Mouse (Mus musculus) liver, adult 2 months (tissue): ENCODE data around the gene Phkg1. TPM values are rescaled to one million over a fixed set of nuclear protein-coding genes. Genes with fewer than 3 reads are reported as not detected.
"Not testable (repeated sequence)": the region's sequence is repeated elsewhere in the genome, so short reads cannot be mapped to it uniquely, and the experiment has no call there.

Source experiments
- DNase-seq: peaks from one replicate; pipeline ENCODE4 v3.0.0-alpha.2; 2011; ENCODE audit warnings: low read depth, low spot score; ENCODE audit errors: extremely low read depth
- H3K27ac ChIP-seq: fragments of 200-500 bp; replicated peaks from 2 replicates; pipeline ENCODE4 v1.5.1; 2012; ENCODE audit warnings: low read depth, mild to moderate bottlenecking, control low read depth, inconsistent platforms, low read length; ENCODE audit not compliant: insufficient read depth
- H3K27me3 ChIP-seq: fragments of 200-500 bp; 2 replicates; pipeline ENCODE4 v1.6.1; 2012; ENCODE audit warnings: mild to moderate bottlenecking, moderate library complexity, low read length, inconsistent platforms; ENCODE audit not compliant: control insufficient read depth, insufficient read depth
- H3K36me3 ChIP-seq: fragments of 200-500 bp; 2 replicates; pipeline ENCODE4 v1.6.1; 2012; ENCODE audit warnings: low read length, inconsistent platforms; ENCODE audit not compliant: control insufficient read depth, insufficient read depth
- H3K4me1 ChIP-seq: fragments of 200-500 bp; 2 replicates; pipeline ENCODE4 v1.6.1; 2011; ENCODE audit warnings: low read length; ENCODE audit not compliant: control insufficient read depth, insufficient read depth
- H3K4me3 ChIP-seq: fragments of 200-500 bp; 2 replicates; pipeline ENCODE4 v1.5.1; 2011; ENCODE audit warnings: low read depth, mild to moderate bottlenecking, control low read depth, low read length, moderate library complexity; ENCODE audit not compliant: insufficient read depth
- H3K79me2 ChIP-seq: fragments of 200-500 bp; 2 replicates; pipeline ENCODE4 v1.6.1; 2012; ENCODE audit warnings: inconsistent platforms, mild to moderate bottlenecking, low read length, moderate library complexity; ENCODE audit not compliant: control insufficient read depth, insufficient read depth
- H3K9ac ChIP-seq: fragments of 200-500 bp; 2 replicates; pipeline ENCODE4 v1.6.1; 2012; ENCODE audit warnings: low read depth, mild to moderate bottlenecking, control low read depth, inconsistent platforms, low read length
- CTCF ChIP-seq: fragments of 200-500 bp; IDR thresholded peaks from 2 replicates; pipeline ENCODE4 v1.5.1; 2011; ENCODE audit warnings: low read depth, low read length, control low read depth
- POLR2A ChIP-seq: fragments of 200-500 bp; IDR thresholded peaks from 2 replicates; pipeline ENCODE4 v1.6.1; 2011; ENCODE audit warnings: low read length, control low read depth; ENCODE audit not compliant: insufficient read depth; ENCODE audit errors: extremely low read depth
- WGBS: fragments of 180-500 bp; shearing (Covaris S2); methylation state at CpG from one replicate; pipeline ENCODE4 v1.1.7; 2018; 5-methylcytosine and 5-hydroxymethylcytosine counted together
- polyA plus RNA-seq: library from polyadenylated mRNA; depleted of rRNA; stranded (reverse); fragments of >200 nt; gene quantifications from 2 replicates; pipeline ENCODE4 v1.2.3, GENCODE M21; 2012; rRNA removed
- total RNA-seq: library from RNA; depleted of rRNA; stranded (reverse); fragments of >200 nt; gene quantifications from 2 replicates; pipeline ENCODE4 v1.2.3, GENCODE M21; 2014; rRNA removed

The Phkg1 gene
- total RNA-seq (0.13 and 0.28 TPM in 2 replicates), polyA plus RNA-seq (0.07 and 0.15 TPM in 2 replicates)

- Histone ChIP-seq H3K4me1 (no peaks in the 10 kb centered on the region), H3K27me3 (no peaks in the 10 kb centered on the region), H3K9ac (no peak within 1 kb of the TSS), H3K27ac (no peak within 1 kb of the TSS), H3K4me3 (no peak within 1 kb of the TSS), H3K79me2 (no peaks in the 10 kb centered on the region), H3K36me3 (peaks cover 5% of the 10 kb centered on the region; the same call in 1 of the 2 replicates)
- 100% methylated on average over 1 of the region's 1 CpGs for WGBS
- TF ChIP-seq POLR2A (no peak), CTCF (no peak)
- no peak for DNase-seq
These were observed at the start of gene Phkg1 for GRCm38 (mm10) chr5:129898449-129898848. Gene Phkg1 (minus strand): TSS chr5:129898549.

DNA sequence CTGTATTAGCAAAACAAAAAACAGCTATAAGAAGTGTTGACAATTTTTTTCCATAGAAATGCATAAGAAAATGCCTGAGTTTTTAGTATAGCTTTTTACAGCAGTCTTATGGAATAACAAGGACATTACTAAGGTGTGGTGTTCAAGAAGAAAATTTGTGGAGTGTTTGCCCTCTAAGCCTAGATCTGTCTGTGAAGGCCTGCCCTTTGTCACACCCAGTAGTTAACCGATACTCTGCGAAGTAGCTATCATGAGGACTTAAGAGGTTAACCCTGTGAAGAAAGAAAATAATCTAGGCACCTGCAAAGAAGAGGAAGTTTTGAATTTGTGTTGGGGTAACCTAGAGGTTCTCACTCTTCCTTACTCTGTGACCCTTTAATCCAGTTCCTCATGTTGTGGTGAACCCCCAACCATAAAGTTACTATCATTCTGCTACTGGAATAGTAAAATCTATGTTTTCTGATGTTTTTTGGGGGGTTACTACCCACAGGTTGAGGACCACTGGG lies 49.2 kb upstream of the Phkg1 start:
- Histone ChIP-seq H3K4me3 (no peak overlapping the region), H3K27ac (no peak overlapping the region), H3K36me3 (peaks cover 5% of the 10 kb centered on the region; the same call in 1 of the 2 replicates), H3K4me1 (peaks cover 9% of the 10 kb centered on the region), H3K27me3 (no peaks in the 10 kb centered on the region), H3K9ac (no peak overlapping the region), H3K79me2 (peaks cover 26% of the 10 kb centered on the region; the same call in 1 of the 2 replicates)
- 97% methylated on average over 2 of the region's 2 CpGs for WGBS
- TF ChIP-seq POLR2A (no peak), CTCF (no peak)
- DNase-seq = no peak

GRCm38 (mm10) chr5:129943402-129943801 lies 45.1 kb upstream of the Phkg1 start:
- Histone ChIP-seq H3K4me1 (peaks cover 3% of the 10 kb centered on the region; the same call in 1 of the 2 replicates), H3K9ac (no peak overlapping the region), H3K4me3 (no peak overlapping the region), H3K27ac (no peak overlapping the region), H3K79me2 (peaks cover 16% of the 10 kb centered on the region; the same call in 1 of the 2 replicates), H3K36me3 (peaks cover 5% of the 10 kb centered on the region; the same call in 1 of the 2 replicates), H3K27me3 (no peaks in the 10 kb centered on the region)
- WGBS = 74% methylated on average over 1 of the region's 1 CpGs
- TF ChIP-seq CTCF = no peak
- TF ChIP-seq POLR2A = no peak
- DNase-seq = no peak

GRCm38 (mm10) chr5:129942073-129942939 lies 44.0 kb upstream of the Phkg1 start:
- peak; percentile 49 for DNase-seq
- peak overlapping the region; percentile 98 for H3K9ac ChIP-seq
- not testable (repeated sequence) for H3K4me1 ChIP-seq, H3K36me3 ChIP-seq, H3K27me3 ChIP-seq
- H3K79me2 ChIP-seq = peaks cover 11% of the 10 kb centered on the region; the same call in 1 of the 2 replicates
- H3K4me3 ChIP-seq = peak overlapping the region; percentile 99
- WGBS = under 1% methylated on average over 50 of the region's 82 CpGs
- H3K27ac ChIP-seq = peak overlapping the region; percentile 95

GRCm38 (mm10) chr5:129941495-129942045 lies 43.2 kb upstream of the Phkg1 start, which contains the start of gene Vkorc1l1:
Gene Vkorc1l1 (plus strand): TSS chr5:129941970.
- Histone ChIP-seq H3K27me3 (no peaks in the 10 kb centered on the region), H3K27ac (peak within 1 kb of the TSS; percentile 95), H3K9ac (peak within 1 kb of the TSS; percentile 98), H3K79me2 (peaks cover 11% of the 10 kb centered on the region; the same call in 1 of the 2 replicates), H3K4me3 (peak within 1 kb of the TSS; percentile 99), H3K36me3 (no peaks in the 10 kb centered on the region; the same call in 1 of the 2 replicates), H3K4me1 (peaks cover 3% of the 10 kb centered on the region; the same call in 1 of the 2 replicates)
- DNase-seq = peak; percentile 97
- TF ChIP-seq POLR2A = no peak
- TF ChIP-seq CTCF = no peak
- WGBS = under 1% methylated on average over 59 of the region's 59 CpGs
